Mouse (Mus musculus) left cerebral cortex, postnatal 25 days (tissue): ENCODE data around the gene Foxe1. TPM values are rescaled to one million over a fixed set of nuclear protein-coding genes. Genes with fewer than 3 reads are reported as not detected.

ENCODE experiments used
- DNase-seq, 2 experiments: peaks; one replicate each; pipeline ENCODE4 v3.0.0; 2022; ENCODE audit warnings: low spot score in 2 of 2, mixed read lengths in 1 of 2
- intact Hi-C: fragments of 180-260 bp; cut with DNase I; formaldehyde crosslinking; loops from one replicate; pipeline ENCODE4 v1.15.1; 2025
- total RNA-seq, 2 experiments: library from RNA; stranded (reverse); gene quantifications; 2 replicates each; pipeline ENCODE4 v1.2.3; 2021

Gene Foxe1
- not detected for total RNA-seq

DNA sequence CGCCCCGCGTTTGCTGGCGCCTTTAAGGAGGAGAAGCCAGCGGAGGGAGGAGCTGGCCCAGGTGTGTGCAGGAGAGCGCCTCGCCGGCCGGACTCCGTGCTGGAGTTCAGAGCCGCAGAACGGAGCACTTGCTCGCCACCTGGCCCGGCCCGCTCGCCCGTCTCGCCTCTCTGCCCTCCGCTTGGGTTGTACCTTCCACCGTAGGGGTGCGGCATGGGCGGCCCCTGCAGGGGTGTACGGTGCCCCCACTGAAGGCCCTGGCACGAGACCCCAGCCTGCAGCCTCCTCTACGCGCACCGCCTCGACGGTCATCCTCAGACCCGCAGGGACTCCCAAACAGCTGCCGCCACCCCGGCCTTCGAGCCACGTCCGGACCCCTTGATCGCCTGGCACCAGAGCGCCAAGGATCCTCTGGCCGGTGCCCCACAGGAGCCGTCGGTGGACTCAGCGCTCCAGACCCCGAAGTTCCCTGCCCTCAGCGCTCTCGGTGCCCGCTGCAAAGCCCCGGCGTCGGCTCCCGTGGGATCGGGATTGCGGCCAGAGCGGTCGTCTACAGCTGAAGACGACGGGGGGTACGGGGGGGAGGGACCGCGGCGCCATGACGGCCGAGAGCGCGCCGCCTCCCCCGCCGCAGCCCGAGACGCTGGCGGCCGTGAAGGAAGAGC, at the start of gene Foxe1:
Gene Foxe1, plus strand, starts transcription at position 14 of the 665 bp plus-strand sequence.
- intact Hi-C loops: loop anchor here (2.0 to 5.0 kb wide), 2 partner anchors 141 to 1626 kb away; no protein-coding TSS in a partner anchor
- DNase-seq: no peak

DNA sequence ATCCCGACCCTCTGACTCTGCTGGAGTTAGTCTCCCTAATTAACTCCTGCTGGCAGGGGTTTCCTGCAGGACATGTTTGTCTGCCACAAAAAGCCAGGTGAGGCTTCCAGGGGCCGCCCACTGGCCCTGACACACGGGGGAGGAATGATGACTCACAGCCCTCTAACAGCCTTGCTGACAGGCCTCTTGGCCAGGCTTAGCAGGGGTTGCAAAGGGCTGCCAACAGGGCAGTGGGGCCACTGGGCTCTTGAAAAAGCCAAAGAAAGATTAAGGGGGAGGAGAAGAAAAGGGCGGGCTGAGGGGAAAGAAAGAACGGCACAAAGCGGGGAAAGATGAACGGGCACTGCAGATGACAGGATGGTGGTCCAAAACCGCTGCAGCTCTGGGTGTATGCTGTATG, 39.3 kb upstream of the Foxe1 start:
- intact Hi-C loops: loop anchor here (2.0 kb wide), 1 partner anchor 101 kb away; no protein-coding TSS in a partner anchor
- DNase-seq: peak; percentile 4 to 10

DNA sequence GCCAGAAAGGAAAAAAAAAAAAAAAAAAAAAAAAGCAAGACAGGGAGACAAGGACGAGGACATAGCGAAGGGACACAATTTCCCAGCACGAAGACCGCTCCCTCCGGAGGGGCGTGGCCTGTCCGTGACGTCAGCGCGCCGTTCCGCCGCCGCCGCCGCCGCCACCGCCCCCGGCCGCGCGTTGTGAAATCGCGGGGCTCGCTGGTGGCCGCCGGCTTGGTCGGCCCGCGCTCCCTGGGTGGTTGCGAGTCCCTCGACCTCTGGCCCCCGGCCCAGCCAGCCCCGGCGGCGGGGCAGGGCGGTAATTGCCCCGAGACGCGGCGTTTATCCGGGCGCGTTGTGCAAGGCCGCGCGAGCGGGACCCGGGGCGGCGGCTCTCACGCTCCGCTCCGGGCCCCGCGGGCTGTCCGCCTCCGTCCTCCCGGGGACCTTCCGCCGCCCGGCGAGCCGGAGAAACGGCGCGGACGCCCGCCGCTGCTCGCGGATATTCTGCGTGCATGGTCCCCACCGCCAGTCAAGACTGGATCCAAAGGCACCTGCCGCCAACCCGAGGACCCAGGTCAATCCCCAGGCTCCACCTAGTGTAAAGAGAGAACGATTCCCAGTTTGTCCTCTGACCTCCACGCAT, 38.5 kb upstream of the Foxe1 start:
- intact Hi-C loops: loop anchor here (2.0 kb wide), 1 partner anchor 102 kb away; no protein-coding TSS in a partner anchor
- DNase-seq: peak; percentile 83 to 85

DNA sequence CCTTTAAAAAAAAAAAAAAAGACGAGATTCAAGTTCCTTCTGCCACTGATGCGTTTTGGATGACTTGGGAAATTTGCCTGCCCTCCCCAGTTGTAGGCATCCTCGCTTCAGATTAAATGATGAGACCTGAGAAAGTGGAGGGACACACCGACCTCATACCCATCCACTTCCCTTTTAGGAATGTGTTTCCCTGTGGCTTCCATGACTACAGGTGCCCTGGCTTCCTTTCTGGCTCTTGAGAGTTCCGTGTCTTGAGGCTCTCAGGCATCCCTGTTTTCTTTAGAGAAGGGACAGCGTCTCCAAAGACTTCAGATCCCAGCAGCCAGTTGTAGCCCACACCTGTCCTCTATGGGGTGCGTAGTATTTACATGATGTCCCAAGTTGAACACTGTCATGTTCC, 38.0 kb upstream of the Foxe1 start:
- intact Hi-C loops: loop anchor here (2.0 kb wide), 1 partner anchor 103 kb away; no protein-coding TSS in a partner anchor
- DNase-seq: peak; percentile 10 to 11

DNA sequence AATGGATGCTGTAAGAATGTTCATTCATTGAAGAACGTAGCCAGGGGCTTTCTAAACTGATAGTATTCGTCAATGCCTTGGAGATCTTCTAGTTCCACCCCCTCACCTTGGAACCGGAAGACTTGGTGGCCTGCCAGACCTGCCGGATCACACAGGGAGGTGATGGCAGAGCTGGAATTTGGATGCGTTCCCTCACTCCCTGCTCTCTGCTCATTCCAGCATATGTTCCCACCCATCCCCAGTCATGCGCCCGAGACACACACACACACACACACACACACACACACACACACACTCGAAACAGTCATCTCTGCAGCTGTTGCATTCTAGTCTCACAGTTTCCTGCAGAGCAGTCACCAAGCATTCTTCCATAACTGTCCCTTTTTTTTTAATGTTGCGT, 36.1 kb upstream of the Foxe1 start:
- peak; percentile 53 to 85 for DNase-seq
- intact Hi-C loops: no loop called here

DNA sequence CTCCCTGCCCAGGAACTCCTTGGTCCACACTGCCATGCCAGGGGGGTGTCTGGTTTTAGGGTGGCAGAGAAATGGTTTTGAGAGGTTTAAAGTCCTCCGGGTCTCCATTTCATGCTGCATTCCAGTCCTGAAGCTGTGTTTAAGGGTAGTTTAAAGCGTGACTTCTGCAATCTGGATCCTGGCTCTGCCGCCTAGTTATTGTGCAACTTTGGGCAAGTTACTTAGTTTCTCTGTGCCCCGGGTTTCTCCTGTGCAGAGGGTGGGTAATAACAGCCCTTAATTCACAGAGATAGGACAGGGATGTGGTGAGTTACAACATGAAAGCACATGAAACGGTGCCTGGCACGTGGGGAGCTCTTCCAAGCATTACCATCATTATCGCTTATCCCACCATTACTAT, 35.5 kb upstream of the Foxe1 start:
- intact Hi-C loops: no loop called here
- no peak for DNase-seq

DNA sequence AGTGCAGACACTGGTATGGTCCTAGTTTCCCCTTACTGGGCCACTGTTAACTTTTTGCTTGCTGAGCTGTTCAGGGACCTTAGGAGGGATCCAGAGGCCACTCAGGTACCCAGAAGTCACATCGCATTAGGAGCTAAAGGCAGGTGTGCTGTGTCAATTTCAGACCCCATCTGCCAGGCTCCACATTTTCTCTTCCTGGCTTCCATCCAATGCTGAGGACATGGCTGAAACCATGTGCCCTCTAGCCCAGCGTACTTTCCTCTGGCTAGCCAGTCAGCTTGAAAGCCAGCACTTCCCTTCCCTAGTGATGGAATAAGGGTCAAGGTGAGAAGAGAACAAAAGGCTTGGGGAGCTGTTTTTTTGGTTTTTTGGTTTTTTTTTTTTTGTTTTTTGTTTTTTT, 31.8 kb upstream of the Foxe1 start:
- no peak for DNase-seq
- intact Hi-C loops: no loop called here

DNA sequence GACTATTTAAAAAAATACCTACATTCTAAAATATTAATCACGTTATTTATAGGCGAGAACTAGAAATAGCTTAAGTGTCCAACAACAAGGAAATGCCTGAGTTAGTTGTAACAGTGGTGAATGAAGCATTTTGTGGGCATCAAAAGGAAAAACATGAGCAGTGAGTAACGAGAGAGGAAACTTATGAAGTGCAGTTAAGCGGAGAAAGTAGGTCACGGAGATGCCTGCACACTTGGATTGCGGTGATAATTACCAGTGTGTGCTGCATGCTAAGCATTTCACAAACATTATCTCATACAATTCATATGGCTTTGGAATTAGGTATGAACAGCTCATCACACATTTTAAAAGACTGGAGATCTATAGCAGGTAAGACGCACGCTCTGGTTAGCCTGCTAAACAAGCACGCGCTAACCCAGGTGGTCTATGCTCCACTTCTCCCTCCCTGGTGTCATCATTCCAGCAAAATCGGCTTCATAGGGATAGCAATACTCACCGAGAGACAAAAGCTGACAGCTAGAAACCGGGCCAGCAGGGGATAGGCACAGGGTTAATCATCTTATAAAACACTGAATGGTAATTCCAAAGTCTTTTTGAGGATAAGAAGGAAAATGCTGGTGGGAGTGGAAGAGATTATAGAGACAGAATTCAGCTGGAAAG, 21.5 kb upstream of the Foxe1 start:
- intact Hi-C loops: no loop called here
- DNase-seq: no peak

- DNase-seq: no peak
- intact Hi-C loops: no loop called here
Measured at GRCm38 (mm10) chr4:46322715-46323114, 20.7 kb upstream of the Foxe1 start.

DNA sequence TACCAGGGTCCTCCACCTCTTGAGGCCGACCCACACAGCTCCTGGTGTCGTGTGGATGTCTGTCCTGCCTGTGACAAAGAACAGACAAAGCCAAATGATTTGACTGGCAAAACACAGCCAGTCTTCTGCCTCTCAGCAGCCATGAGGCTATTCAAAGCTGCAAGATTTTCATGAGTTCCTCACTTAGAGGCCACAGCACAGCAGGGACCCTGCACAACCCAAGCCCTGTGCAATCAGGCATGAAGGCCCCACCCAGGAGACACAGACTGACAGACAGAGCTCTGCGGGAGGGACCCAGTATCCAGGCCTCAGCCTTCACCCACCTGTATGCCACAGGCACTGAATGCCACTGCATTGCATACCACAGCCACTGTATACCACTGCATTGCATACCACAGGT, 14.5 kb upstream of the Foxe1 start:
- intact Hi-C loops: no loop called here
- DNase-seq: no peak

- DNase-seq: no peak
- intact Hi-C loops: loop anchor here (5.0 kb wide), 1 partner anchor 74 kb away; no protein-coding TSS in a partner anchor
Measured at GRCm38 (mm10) chr4:46335846-46336245, 7.6 kb upstream of the Foxe1 start.

DNA sequence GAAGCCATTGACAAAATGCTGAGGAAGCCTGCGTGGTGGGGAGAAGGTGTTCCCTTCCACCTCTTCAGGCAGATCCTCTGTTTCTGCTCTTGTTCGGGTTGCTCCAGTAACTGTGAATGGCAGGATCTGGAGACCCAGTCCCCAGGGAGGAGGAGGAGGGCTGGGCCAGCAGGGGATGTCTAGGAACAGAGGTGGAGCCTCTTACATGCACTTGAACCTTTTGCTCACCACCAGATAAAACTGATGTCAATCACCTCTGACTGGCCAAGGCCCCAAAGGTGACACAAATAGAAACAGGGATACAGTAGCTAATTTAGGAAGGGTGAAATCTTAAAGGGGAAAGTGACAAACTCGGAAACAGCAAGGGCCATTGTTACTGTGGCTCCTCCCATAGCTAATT, 5.4 kb upstream of the Foxe1 start:
- DNase-seq: no peak
- intact Hi-C loops: loop anchor here (5.0 kb wide), 1 partner anchor 76 kb away; no protein-coding TSS in a partner anchor

- DNase-seq: no peak
- intact Hi-C loops: loop anchor here (5.0 kb wide), 1 partner anchor 77 kb away; no protein-coding TSS in a partner anchor
Measured at GRCm38 (mm10) chr4:46339026-46339425, 4.4 kb upstream of the Foxe1 start.

DNA sequence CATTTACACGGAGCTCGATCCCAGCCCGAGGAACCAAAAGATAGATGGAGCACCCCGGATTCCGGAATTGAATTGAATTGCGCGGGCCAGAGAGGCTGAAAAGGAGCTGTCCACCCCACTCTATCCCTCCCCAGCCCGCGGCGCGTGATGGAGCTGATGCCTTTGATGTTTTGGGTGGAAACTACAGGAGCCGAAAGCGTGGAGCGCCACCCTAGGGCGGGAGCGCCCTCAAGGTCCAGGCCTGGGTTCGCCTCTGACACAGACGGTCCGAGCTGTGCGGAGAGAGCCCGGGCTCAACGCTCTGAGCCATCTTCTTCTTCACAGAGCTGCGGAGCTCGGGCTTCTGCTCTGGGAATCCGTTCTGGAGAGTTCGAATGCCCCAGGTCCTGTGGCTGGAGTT, 3.8 kb upstream of the Foxe1 start:
- no peak for DNase-seq
- intact Hi-C loops: loop anchor here (5.0 kb wide), 1 partner anchor 77 kb away; no protein-coding TSS in a partner anchor

- DNase-seq: no peak
Measured at GRCm38 (mm10) chr4:46341831-46342680, 1.4 kb upstream of the Foxe1 start.

DNA sequence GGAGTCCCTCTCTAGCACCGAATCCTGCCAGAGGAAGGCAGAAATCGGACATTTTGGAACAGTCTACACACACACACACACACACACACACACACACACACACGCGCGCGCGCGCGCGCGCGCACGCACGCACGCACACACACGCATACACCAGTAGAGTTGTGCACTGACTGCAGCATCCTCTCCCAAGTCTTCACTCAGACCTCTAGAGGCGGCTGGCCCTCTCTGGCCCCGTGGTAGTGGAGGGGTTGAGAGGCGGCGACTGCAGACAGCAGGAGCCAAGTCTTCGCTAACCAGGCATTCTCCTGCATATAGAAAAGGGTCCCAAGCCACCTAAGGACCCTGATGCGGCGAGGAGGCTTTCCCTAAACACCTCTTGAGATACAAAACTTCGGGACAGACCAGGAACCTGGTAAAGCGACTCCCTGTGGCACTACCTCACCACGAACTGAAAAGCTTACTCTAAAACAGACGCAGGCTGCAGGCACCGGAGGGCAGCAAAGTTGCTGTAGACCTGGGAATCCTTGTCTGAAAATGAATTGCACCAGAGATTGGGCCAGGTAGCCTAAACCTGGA, 610 bp upstream of the Foxe1 start:
- no peak for DNase-seq
- intact Hi-C loops: loop anchor here (2.0 to 5.0 kb wide), 2 partner anchors 140 to 1625 kb away; no protein-coding TSS in a partner anchor

More at GRCm38 (mm10) chr4:46341831-46342680, 1.4 kb upstream of the Foxe1 start:
- intact Hi-C loops: loop anchor here (2.0 to 5.0 kb wide), 2 partner anchors 139 to 1625 kb away; no protein-coding TSS in a partner anchor

DNA sequence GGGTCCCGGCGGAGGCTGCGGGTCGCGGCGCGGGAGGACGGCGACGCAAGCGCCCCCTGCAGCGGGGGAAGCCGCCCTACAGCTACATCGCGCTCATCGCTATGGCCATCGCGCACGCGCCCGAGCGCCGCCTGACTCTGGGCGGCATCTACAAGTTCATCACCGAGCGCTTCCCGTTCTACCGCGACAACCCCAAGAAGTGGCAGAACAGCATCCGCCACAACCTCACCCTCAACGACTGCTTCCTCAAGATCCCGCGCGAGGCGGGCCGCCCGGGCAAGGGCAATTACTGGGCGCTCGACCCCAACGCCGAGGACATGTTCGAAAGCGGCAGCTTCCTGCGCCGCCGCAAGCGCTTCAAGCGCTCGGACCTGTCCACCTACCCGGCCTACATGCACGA, 879 bp downstream of the Foxe1 start:
- intact Hi-C loops: loop anchor here (5.0 kb wide), 1 partner anchor 1627 kb away; no protein-coding TSS in a partner anchor
- no peak for DNase-seq

DNA sequence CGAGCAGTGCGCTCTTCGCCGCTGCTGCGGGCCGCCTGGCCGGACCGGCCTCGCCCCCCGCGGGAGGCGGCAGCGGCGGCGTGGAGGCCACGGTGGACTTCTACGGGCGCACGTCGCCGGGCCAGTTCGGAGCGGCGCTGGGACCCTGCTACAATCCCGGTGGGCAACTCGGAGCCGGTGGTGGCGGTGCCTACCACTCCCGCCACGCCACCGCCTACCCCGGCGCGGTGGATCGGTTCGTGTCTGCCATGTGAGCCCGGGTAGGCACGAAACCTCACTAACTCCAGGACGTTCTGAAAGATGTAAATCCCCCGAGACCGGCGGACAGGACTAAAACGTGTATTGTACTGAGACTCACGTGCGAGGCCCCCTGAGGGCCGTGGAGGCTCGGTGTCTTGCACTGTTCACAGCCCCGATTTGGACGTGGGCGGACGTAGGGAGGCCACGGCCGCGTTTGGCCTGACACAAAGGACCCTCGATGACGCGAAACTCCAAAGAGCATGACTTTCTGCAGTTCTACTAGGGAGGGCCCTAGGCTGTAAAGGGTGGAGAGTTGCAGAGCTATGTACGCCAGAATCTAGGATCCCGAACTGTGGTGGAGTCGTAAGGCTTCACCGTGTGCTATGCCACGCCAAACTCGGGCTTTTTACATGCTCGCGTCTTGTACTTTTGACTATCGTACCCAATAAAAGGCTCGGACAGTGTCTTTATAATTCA, 1.8 kb downstream of the Foxe1 start:
- intact Hi-C loops: no loop called here
- no peak for DNase-seq

DNA sequence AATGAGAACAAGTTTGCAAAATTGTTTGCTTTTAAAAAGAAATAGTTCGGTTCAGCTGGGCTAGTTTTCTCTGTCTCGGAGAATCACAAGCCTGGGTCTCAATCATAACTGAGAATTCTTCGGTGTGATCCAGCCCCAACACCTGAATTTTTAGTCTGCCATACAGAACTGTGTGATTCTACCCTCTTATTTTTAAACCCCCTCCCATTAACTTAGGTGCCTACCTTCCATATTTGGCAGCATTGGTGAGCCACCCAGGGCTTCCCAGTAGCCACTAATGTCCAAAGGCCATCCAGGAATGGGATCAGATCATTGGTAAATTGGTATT, 2.3 kb downstream of the Foxe1 start:
- intact Hi-C loops: no loop called here
- no peak for DNase-seq
